Mouse (Mus musculus) lung, postnatal 36 days (tissue): Measurements from ENCODE around the gene Tapbp.
"Not testable (repeated sequence)": the region's sequence is repeated elsewhere in the genome, so short reads cannot be mapped to it uniquely, and the experiment has no call there.

ENCODE experiments used
- DNase-seq: peaks from one replicate; pipeline ENCODE4 v3.0.0; 2022; ENCODE audit warnings: mixed read lengths

The Tapbp gene

GRCm38 (mm10) chr17:33915671-33916250, at the start of gene Tapbp, which contains the start of gene Zbtb22:
Gene Tapbp (plus strand): TSS chr17:33915899.
Gene Zbtb22 (plus strand): TSS chr17:33915904.
- DNase-seq, result peak; percentile 98

- not testable (repeated sequence) for DNase-seq
These were observed 42.2 kb upstream of the Tapbp start, which contains the start of gene Gm7029 for GRCm38 (mm10) chr17:33873537-33873936. Gene Gm7029 (plus strand): TSS chr17:33873837.

- DNase-seq, result no peak
These were observed 41.3 kb upstream of the Tapbp start for GRCm38 (mm10) chr17:33874411-33874810.

- peak; percentile 24 for DNase-seq
These were observed 39.9 kb upstream of the Tapbp start for GRCm38 (mm10) chr17:33875797-33876196.

GRCm38 (mm10) chr17:33884320-33884719, 31.4 kb upstream of the Tapbp start:
- DNase-seq, result not testable (repeated sequence)

GRCm38 (mm10) chr17:33887802-33888201, 27.9 kb upstream of the Tapbp start:
- DNase-seq, result not testable (repeated sequence)

- DNase-seq, result not testable (repeated sequence)
These were observed 27.5 kb upstream of the Tapbp start for GRCm38 (mm10) chr17:33888230-33888629.

- DNase-seq, result not testable (repeated sequence)
These were observed 25.7 kb upstream of the Tapbp start for GRCm38 (mm10) chr17:33889941-33890532.

GRCm38 (mm10) chr17:33890533-33891059, 25.1 kb upstream of the Tapbp start, which contains the start of gene Kifc1:
Gene Kifc1 (minus strand): TSS chr17:33890661.
- peak; percentile 100 for DNase-seq

GRCm38 (mm10) chr17:33891357-33891756, 24.3 kb upstream of the Tapbp start:
- DNase-seq, result no peak

GRCm38 (mm10) chr17:33891892-33892291, 23.8 kb upstream of the Tapbp start:
- DNase-seq, result peak; percentile 37

- DNase-seq, result no peak
These were observed 23.3 kb upstream of the Tapbp start for GRCm38 (mm10) chr17:33892429-33892828.

GRCm38 (mm10) chr17:33893011-33893410, 22.7 kb upstream of the Tapbp start:
- DNase-seq, result not testable (repeated sequence)

GRCm38 (mm10) chr17:33897114-33897794, 18.4 kb upstream of the Tapbp start:
- DNase-seq, result peak; percentile 70

- DNase-seq, result not testable (repeated sequence)
These were observed 17.5 kb upstream of the Tapbp start for GRCm38 (mm10) chr17:33898193-33898592.

GRCm38 (mm10) chr17:33899642-33900041, 16.1 kb upstream of the Tapbp start:
- no peak for DNase-seq

GRCm38 (mm10) chr17:33900281-33900988, 15.3 kb upstream of the Tapbp start:
- no peak for DNase-seq

GRCm38 (mm10) chr17:33900989-33901314, 14.7 kb upstream of the Tapbp start:
- no peak for DNase-seq

GRCm38 (mm10) chr17:33901653-33902052, 14.0 kb upstream of the Tapbp start:
- no peak for DNase-seq

GRCm38 (mm10) chr17:33902079-33902478, 13.6 kb upstream of the Tapbp start:
- no peak for DNase-seq

- DNase-seq, result no peak
These were observed 13.2 kb upstream of the Tapbp start for GRCm38 (mm10) chr17:33902491-33902890.

- DNase-seq, result not testable (repeated sequence)
These were observed 11.6 kb upstream of the Tapbp start for GRCm38 (mm10) chr17:33903911-33904651.
